Mouse (Mus musculus): Measurements from ENCODE around the gene Per1. TPM values are rescaled to one million over a fixed set of nuclear protein-coding genes. Genes with fewer than 3 reads are reported as not detected.
A peak's percentile ranks its signal among the peaks of the same experiment; 100 is the strongest.

The Per1 gene
- polyA plus RNA-seq, 2 experiments: 19.3 to 22.5 TPM

- no peaks in the 10 kb centered on the region for H3K27me3 ChIP-seq (ENCODE audit: control insufficient read depth, insufficient read depth, low read length)
- ATAC-seq (ENCODE audit: low FRiP score, low read depth): no peak
- peak overlapping the region; percentile 62 for H3K4me3 ChIP-seq (replicated peaks; ENCODE audit: low read length)
- no peak for TF ChIP-seq POLR2A (IDR thresholded peaks at IDR 0.05; ENCODE audit: borderline replicate concordance, extremely low read depth, insufficient read depth, insufficient read length)
- H3K9me3 ChIP-seq (ENCODE audit: control insufficient read depth, low read length): no peaks in the 10 kb centered on the region
- peak overlapping the region; percentile 43; the same call in 1 of the 2 replicates for H3K9ac ChIP-seq (ENCODE audit: low read depth, low read length, severe bottlenecking)
- H3K4me2 ChIP-seq (replicated peaks; ENCODE audit: low read depth, low read length, severe bottlenecking): peak overlapping the region; percentile 60
- WGBS: 6% methylated on average over 9 of the region's 9 CpGs
- DNase-seq (ENCODE audit: low spot score): no peak
- H3K36me3 ChIP-seq (ENCODE audit: control insufficient read depth, insufficient read depth, low read length): peaks cover 26% of the 10 kb centered on the region
- H3K27ac ChIP-seq (replicated peaks; ENCODE audit: low read depth, low read length): peak overlapping the region; percentile 89
- peaks cover 30% of the 10 kb centered on the region for H3K4me1 ChIP-seq (ENCODE audit: control insufficient read depth, insufficient read depth, low read length)
These were observed 1.5 kb downstream of the Per1 start for GRCm38 (mm10) chr11:69096360-69096986.

- DNase-seq (ENCODE audit: low spot score) (peak; percentile 97), ATAC-seq (ENCODE audit: low FRiP score, low read depth) (peak; percentile 48)
- Histone ChIP-seq H3K4me2 (replicated peaks; ENCODE audit: low read depth, low read length, severe bottlenecking) (peak overlapping the region; percentile 60), H3K9me3 (ENCODE audit: control insufficient read depth, low read length) (no peaks in the 10 kb centered on the region), H3K27ac (replicated peaks; ENCODE audit: low read depth, low read length) (peak overlapping the region; percentile 89), H3K4me1 (ENCODE audit: control insufficient read depth, insufficient read depth, low read length) (peaks cover 30% of the 10 kb centered on the region), H3K36me3 (ENCODE audit: control insufficient read depth, insufficient read depth, low read length) (peaks cover 26% of the 10 kb centered on the region), H3K4me3 (replicated peaks; ENCODE audit: low read length) (peak overlapping the region; percentile 62), H3K27me3 (ENCODE audit: control insufficient read depth, insufficient read depth, low read length) (no peaks in the 10 kb centered on the region), H3K9ac (ENCODE audit: low read depth, low read length, severe bottlenecking) (peak overlapping the region; percentile 43)
- 3% methylated on average over 28 of the region's 29 CpGs for WGBS
- no peak for TF ChIP-seq POLR2A (IDR thresholded peaks at IDR 0.05; ENCODE audit: borderline replicate concordance, extremely low read depth, insufficient read depth, insufficient read length)
These were observed 2.2 kb downstream of the Per1 start for GRCm38 (mm10) chr11:69096987-69097900.

DNA sequence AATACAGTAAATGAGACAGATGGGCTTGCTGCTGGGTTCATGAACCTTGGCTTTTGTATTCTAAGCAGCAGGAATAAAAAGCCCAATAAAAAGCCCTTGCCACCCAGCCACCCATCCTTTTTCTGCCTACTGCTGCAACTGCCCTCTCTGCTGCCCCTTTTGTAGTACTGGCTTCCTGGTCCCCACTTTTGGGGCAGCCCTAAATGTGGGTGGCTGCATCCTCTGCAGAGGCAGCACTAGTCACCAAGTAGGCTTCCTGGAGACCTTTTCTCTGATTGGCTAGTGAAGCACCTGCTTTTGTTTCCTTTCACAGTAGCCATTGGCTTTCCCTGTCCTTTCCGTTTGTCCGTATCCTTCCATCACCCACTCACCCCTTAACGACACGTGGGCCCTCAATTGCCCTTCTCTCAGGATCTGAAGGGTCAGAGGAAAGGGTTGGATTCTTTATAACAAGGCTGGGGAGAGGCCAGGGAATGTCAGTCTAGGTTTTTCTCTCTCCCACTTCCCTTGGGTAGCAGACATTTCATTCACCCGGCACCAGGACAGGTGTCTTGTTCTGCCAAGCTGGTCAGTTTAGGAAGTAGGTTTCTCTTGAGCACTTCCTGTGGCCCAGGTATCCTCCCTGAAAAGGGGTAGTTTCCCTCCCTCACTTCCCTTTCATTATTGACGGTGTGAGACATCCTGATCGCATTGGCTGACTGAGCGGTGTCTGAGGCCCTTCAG, 3.2 kb downstream of the Per1 start:
- WGBS: 26% methylated on average over 8 of the region's 8 CpGs
- H3K4me1 ChIP-seq (ENCODE audit: control insufficient read depth, insufficient read depth, low read length): peaks cover 30% of the 10 kb centered on the region
- peaks cover 29% of the 10 kb centered on the region for H3K36me3 ChIP-seq (ENCODE audit: control insufficient read depth, insufficient read depth, low read length)
- ATAC-seq (ENCODE audit: low FRiP score, low read depth) (no peak), DNase-seq (ENCODE audit: low spot score) (no peak)
- H3K9me3 ChIP-seq (ENCODE audit: control insufficient read depth, low read length): no peaks in the 10 kb centered on the region
- H3K4me3 ChIP-seq (replicated peaks; ENCODE audit: low read length): peak overlapping the region; percentile 62
- H3K27ac ChIP-seq (replicated peaks; ENCODE audit: low read depth, low read length): peak overlapping the region; percentile 89
- TF ChIP-seq POLR2A (IDR thresholded peaks at IDR 0.05; ENCODE audit: borderline replicate concordance, extremely low read depth, insufficient read depth, insufficient read length): no peak
- H3K9ac ChIP-seq (ENCODE audit: low read depth, low read length, severe bottlenecking): peak overlapping the region; percentile 47; the same call in 1 of the 2 replicates
- H3K4me2 ChIP-seq (replicated peaks; ENCODE audit: low read depth, low read length, severe bottlenecking): peak overlapping the region; percentile 60
- no peaks in the 10 kb centered on the region for H3K27me3 ChIP-seq (ENCODE audit: control insufficient read depth, insufficient read depth, low read length)

DNA sequence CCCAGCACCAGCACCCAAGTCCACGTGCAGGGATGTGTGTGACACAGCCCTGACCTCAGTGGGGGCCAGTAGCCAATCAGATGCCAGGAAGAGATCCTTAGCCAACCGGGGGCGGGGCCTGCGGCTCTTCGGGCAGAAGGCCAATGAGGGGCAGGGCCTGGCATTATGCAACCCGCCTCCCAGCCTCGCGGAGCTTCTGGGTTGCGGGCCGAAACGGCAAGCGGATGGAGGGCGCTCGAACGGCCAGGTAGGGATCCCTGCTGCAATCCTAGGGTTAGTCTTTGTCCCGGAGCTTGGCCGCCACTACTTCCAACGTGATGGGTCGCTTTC, 3.7 kb downstream of the Per1 start:
- no peak for ATAC-seq (ENCODE audit: low FRiP score, low read depth)

More for the DNA sequence above, 3.7 kb downstream of the Per1 start:
- Histone ChIP-seq H3K4me2 (replicated peaks; ENCODE audit: low read depth, low read length, severe bottlenecking) (peak overlapping the region; percentile 60), H3K27me3 (ENCODE audit: control insufficient read depth, insufficient read depth, low read length) (no peaks in the 10 kb centered on the region), H3K9me3 (ENCODE audit: control insufficient read depth, low read length) (no peaks in the 10 kb centered on the region), H3K27ac (replicated peaks; ENCODE audit: low read depth, low read length) (peak overlapping the region; percentile 70), H3K36me3 (ENCODE audit: control insufficient read depth, insufficient read depth, low read length) (peaks cover 34% of the 10 kb centered on the region), H3K4me1 (ENCODE audit: control insufficient read depth, insufficient read depth, low read length) (peaks cover 30% of the 10 kb centered on the region), H3K9ac (ENCODE audit: low read depth, low read length, severe bottlenecking) (peak overlapping the region; percentile 47), H3K4me3 (replicated peaks; ENCODE audit: low read length) (peak overlapping the region; percentile 47)
- 0% methylated on average over 13 of the region's 19 CpGs for WGBS
- 0 out of 2 replicates have a peak, but pooled peaks have one; percentile 31 for TF ChIP-seq POLR2A (IDR thresholded peaks at IDR 0.05; ENCODE audit: borderline replicate concordance, extremely low read depth, insufficient read depth, insufficient read length)
- peak; percentile 87 for DNase-seq (ENCODE audit: low spot score)

All from limb, embryonic 14.5 days (tissue).